Mouse (Mus musculus): ENCODE measurements around the gene Suclg2.

DNA sequence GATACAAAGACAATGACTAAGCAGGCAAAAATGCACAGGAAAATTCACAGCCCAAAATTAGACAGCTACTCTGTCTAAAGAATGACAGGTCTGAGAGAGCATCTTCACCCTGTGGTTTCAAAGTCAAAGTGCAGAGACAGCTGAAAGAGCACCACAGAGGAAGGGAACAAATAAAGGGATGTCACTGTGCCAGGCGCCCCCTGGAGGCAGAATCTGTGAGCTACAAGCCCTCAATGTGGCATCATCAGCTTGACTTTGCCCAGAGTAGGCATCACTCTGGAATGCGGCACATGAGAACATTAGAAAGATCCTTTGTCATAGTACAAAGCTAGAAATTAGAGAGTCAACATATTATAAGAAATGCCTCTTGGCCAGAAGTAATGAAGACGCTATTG lies 49.3 kb downstream of the Suclg2 start:
- TF ChIP-seq CHD2 (IDR thresholded peaks at IDR 0.05; ENCODE audit: low read depth, low read length) (no peak), MAFK (IDR thresholded peaks at IDR 0.05; ENCODE audit: insufficient read depth, low read depth, low read length) (no peak), HCFC1 (IDR thresholded peaks at IDR 0.05; ENCODE audit: borderline replicate concordance, insufficient read depth, low read length) (no peak), ZC3H11A (IDR thresholded peaks at IDR 0.05; ENCODE audit: borderline replicate concordance, low read depth, low read length) (no peak), ZNF384 (IDR thresholded peaks at IDR 0.05; ENCODE audit: low read depth, low read length) (no peak)

Measured in ES-E14 (cell line).